Mouse (Mus musculus) bone marrow, adult 2 months (tissue): ENCODE data around the gene Defb35. TPM values are rescaled to one million over a fixed set of nuclear protein-coding genes. Genes with fewer than 3 reads are reported as not detected.
"Not testable (repeated sequence)": the region's sequence is repeated elsewhere in the genome, so short reads cannot be mapped to it uniquely, and the experiment has no call there.

Source experiments
- H3K27ac ChIP-seq: fragments of 200-500 bp; 2 replicates; pipeline ENCODE4 v1.5.1; 2012; ENCODE audit warnings: low read depth, mild to moderate bottlenecking, control low read depth, inconsistent platforms, low read length; ENCODE audit not compliant: control insufficient read depth, poor library complexity, insufficient read depth
- H3K4me1 ChIP-seq: fragments of 200-500 bp; 2 replicates; pipeline ENCODE4 v1.6.1; 2011; ENCODE audit warnings: low read length; ENCODE audit not compliant: control insufficient read depth, insufficient read depth
- H3K4me3 ChIP-seq: fragments of 200-500 bp; replicated peaks from 2 replicates; pipeline ENCODE3; 2011; ENCODE audit warnings: mild to moderate bottlenecking, low read depth, low read length, control low read depth; ENCODE audit not compliant: control insufficient read depth
- CTCF ChIP-seq: fragments of 200-500 bp; IDR thresholded peaks from 2 replicates; pipeline ENCODE4 v1.5.1; 2011; ENCODE audit warnings: low read length, control low read depth; ENCODE audit not compliant: control insufficient read depth, insufficient read depth
- POLR2A ChIP-seq: fragments of 200-500 bp; IDR thresholded peaks from 2 replicates; pipeline ENCODE4 v1.6.1; 2011; ENCODE audit warnings: low read depth, mild to moderate bottlenecking, control low read depth, low read length, borderline replicate concordance; ENCODE audit not compliant: control insufficient read depth
- WGBS: fragments of 180-500 bp; shearing (Covaris S2); methylation state at CpG from one replicate; pipeline ENCODE4 v1.1.7; 2018; 5-methylcytosine and 5-hydroxymethylcytosine counted together
- polyA plus RNA-seq: library from polyadenylated mRNA; stranded (reverse); fragments of >200 nt; gene quantifications from 2 replicates; pipeline ENCODE4 v1.2.4, GENCODE M21; 2011; ENCODE audit warnings: low replicate concordance; ENCODE audit not compliant: missing spikeins, insufficient read depth, insufficient read length

Gene Defb35
- not detected in 2 replicates for polyA plus RNA-seq

DNA sequence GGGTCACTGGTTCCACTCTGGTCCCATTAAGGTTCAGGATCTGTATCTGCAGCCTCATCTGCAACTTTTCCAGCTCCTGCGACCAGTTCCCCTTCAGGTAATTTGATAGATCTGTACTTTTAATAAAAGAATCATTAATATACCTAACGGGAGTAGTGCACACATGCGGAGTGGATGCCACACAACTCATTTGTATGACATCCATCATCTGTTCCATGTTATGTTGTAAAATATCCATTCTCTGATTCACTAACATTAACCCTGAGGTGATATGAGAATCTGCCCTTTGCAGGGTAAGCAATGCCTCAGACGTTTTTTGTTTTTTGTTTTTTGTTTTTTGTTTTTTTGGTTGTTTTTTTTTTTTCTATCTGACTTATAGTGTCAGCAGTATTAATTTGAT lies at the start of gene Defb35:
Gene Defb35, plus strand, starts transcription at position 301 of the 400 bp plus-strand sequence.
- not testable (repeated sequence) for H3K4me1 ChIP-seq, H3K27ac ChIP-seq, H3K4me3 ChIP-seq
- WGBS, result 79% methylated on average over 4 of the region's 4 CpGs

DNA sequence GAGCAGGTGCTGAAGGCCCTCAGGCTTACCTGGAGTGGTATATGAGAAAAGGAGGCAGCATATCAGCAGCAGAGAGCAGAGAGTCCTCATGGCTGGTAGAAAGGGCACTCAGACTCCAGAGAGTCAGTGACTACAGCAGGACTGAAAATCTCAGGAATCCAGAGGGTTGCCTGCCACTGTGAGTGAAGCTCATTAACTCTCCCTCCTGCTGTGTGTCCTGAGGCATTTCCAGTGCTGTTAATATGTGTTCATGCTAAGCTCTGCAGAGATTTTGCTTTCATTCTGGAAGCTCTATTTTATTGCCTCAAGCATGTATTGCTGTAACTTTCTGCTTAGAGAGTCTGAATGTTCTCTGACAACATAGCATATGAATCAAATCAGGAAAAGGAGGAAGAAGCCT lies 31.9 kb upstream of the Defb35 start, which contains the start of gene Defb11:
Gene Defb11, minus strand, starts transcription at position 123 of the 400 bp plus-strand sequence.
- not testable (repeated sequence) for H3K4me1 ChIP-seq, H3K27ac ChIP-seq, H3K4me3 ChIP-seq

GRCm38 (mm10) chr8:21911931-21912330 lies 26.2 kb upstream of the Defb35 start:
- Histone ChIP-seq H3K27ac (no peak overlapping the region), H3K4me1 (no peaks in the 10 kb centered on the region), H3K4me3 (no peak overlapping the region)
- 17% methylated on average over 1 of the region's 1 CpGs for WGBS
- TF ChIP-seq POLR2A (no peak), CTCF (no peak)

- no peak overlapping the region for H3K27ac ChIP-seq
- H3K4me3 ChIP-seq, result no peak overlapping the region
- no peaks in the 10 kb centered on the region for H3K4me1 ChIP-seq
- 43% methylated on average over 2 of the region's 2 CpGs for WGBS
- TF ChIP-seq POLR2A (no peak), CTCF (no peak)
Measured at GRCm38 (mm10) chr8:21912554-21912953, 25.6 kb upstream of the Defb35 start.

GRCm38 (mm10) chr8:21915625-21916024 lies 22.5 kb upstream of the Defb35 start:
- no peaks in the 10 kb centered on the region for H3K4me1 ChIP-seq
- no peak overlapping the region for H3K4me3 ChIP-seq
- 76% methylated on average over 3 of the region's 3 CpGs for WGBS
- TF ChIP-seq POLR2A (no peak), CTCF (no peak)
- no peak overlapping the region for H3K27ac ChIP-seq

DNA sequence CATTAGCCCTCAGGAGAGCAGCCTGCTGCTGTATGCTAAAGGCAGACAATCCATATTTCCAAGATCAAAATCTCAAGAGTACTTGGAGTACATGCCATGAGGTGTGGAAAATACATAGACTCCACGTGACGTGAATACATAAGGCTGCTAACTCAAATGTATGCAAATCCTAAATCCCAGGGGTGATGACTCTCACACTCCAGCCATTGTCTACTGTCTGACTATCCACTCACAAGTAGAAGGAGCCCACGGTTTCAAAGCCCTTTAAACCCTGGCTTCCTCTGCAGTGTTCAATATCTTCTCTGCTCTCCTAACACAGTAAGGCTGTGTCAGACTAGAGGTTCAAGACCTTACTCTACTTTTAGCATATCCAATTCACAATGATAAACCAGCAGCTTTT lies 7.4 kb upstream of the Defb35 start:
- not testable (repeated sequence) for H3K4me1 ChIP-seq, H3K4me3 ChIP-seq, H3K27ac ChIP-seq
- WGBS, result 77% methylated on average over 3 of the region's 3 CpGs

DNA sequence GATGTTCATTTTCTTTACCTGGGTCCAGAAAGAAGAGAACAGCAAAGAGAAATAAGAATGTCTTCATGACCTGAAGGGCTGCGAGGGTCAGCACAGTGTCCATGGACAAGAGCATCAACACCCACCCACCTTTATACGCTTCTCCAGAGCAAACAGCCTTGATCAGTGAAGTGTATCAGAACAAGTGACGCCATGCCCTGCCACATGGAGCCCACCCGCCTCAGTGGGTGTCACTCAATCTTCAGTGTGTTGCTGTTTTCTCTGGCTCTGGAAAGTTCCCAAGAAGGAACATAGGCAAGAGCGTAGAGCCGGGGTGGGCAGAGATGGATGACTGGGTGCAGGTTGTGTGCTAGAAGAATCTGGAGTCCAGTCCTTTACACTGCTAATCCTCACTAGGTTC lies 5.5 kb upstream of the Defb35 start, which contains the start of gene Defb15:
Gene Defb15, minus strand, starts transcription at position 101 of the 400 bp plus-strand sequence.
- TF ChIP-seq CTCF (no peak), POLR2A (no peak)
- Histone ChIP-seq H3K27ac (no peak within 1 kb of the TSS), H3K4me3 (no peak within 1 kb of the TSS), H3K4me1 (no peaks in the 10 kb centered on the region)
- WGBS, result 85% methylated on average over 6 of the region's 6 CpGs

GRCm38 (mm10) chr8:21946462-21946861 lies 8.3 kb downstream of the Defb35 start, which contains the start of gene Defb13:
Gene Defb13, plus strand, starts transcription at chr8:21946762.
- 81% methylated on average over 6 of the region's 6 CpGs for WGBS
- Histone ChIP-seq H3K27ac (no peak within 1 kb of the TSS), H3K4me3 (no peak within 1 kb of the TSS), H3K4me1 (no peaks in the 10 kb centered on the region)
- TF ChIP-seq CTCF, result no peak
- TF ChIP-seq POLR2A, result no peak

GRCm38 (mm10) chr8:21947311-21948017 lies 9.3 kb downstream of the Defb35 start:
- TF ChIP-seq POLR2A (no peak), CTCF (no peak)
- no peak overlapping the region for H3K27ac ChIP-seq
- 78% methylated on average over 9 of the region's 9 CpGs for WGBS

More at GRCm38 (mm10) chr8:21947311-21948017, 9.3 kb downstream of the Defb35 start:
- H3K4me1 ChIP-seq, result no peaks in the 10 kb centered on the region
- no peak overlapping the region for H3K4me3 ChIP-seq
